Mouse (Mus musculus): ENCODE data around the gene Pik3c2b.
"Not testable (repeated sequence)": the region's sequence is repeated elsewhere in the genome, so short reads cannot be mapped to it uniquely, and the experiment has no call there.

The Pik3c2b gene

GRCm38 (mm10) chr1:133045011-133045860, at the start of gene Pik3c2b:
TSS of gene Pik3c2b (plus strand) at chr1:133045667.
- DNase-seq (ENCODE audit: low spot score in 2 of 2): no peak

GRCm38 (mm10) chr1:133000347-133000746, 45.1 kb upstream of the Pik3c2b start:
- DNase-seq (ENCODE audit: low spot score in 2 of 2): no peak

GRCm38 (mm10) chr1:133006571-133006970, 38.9 kb upstream of the Pik3c2b start:
- DNase-seq (ENCODE audit: low spot score in 2 of 2): no peak

GRCm38 (mm10) chr1:133011955-133012841, 33.3 kb upstream of the Pik3c2b start:
- DNase-seq (ENCODE audit: low spot score in 2 of 2): no peak

- DNase-seq (ENCODE audit: low spot score in 2 of 2): no peak
Measured at GRCm38 (mm10) chr1:133013331-133013730, 32.1 kb upstream of the Pik3c2b start.

GRCm38 (mm10) chr1:133014196-133014595, 31.3 kb upstream of the Pik3c2b start:
- DNase-seq (ENCODE audit: low spot score in 2 of 2): no peak

- no peak for DNase-seq (ENCODE audit: low spot score in 2 of 2)
Measured at GRCm38 (mm10) chr1:133016775-133017428, 28.6 kb upstream of the Pik3c2b start.

- DNase-seq (ENCODE audit: low spot score in 2 of 2): no peak
Measured at GRCm38 (mm10) chr1:133018580-133018979, 26.9 kb upstream of the Pik3c2b start.

GRCm38 (mm10) chr1:133019312-133019711, 26.2 kb upstream of the Pik3c2b start:
- DNase-seq (ENCODE audit: low spot score in 2 of 2): no peak

- no peak for DNase-seq (ENCODE audit: low spot score in 2 of 2)
Measured at GRCm38 (mm10) chr1:133020137-133020894, 25.2 kb upstream of the Pik3c2b start.

- DNase-seq (ENCODE audit: low spot score in 2 of 2): no peak
Measured at GRCm38 (mm10) chr1:133021391-133021790, 24.1 kb upstream of the Pik3c2b start.

- DNase-seq (ENCODE audit: low spot score in 2 of 2): not testable (repeated sequence)
Measured at GRCm38 (mm10) chr1:133021971-133022370, 23.5 kb upstream of the Pik3c2b start.

GRCm38 (mm10) chr1:133023723-133024122, 21.7 kb upstream of the Pik3c2b start:
- not testable (repeated sequence) for DNase-seq (ENCODE audit: low spot score in 2 of 2)

GRCm38 (mm10) chr1:133024426-133024825, 21.0 kb upstream of the Pik3c2b start:
- no peak for DNase-seq (ENCODE audit: low spot score in 2 of 2)

GRCm38 (mm10) chr1:133025051-133025795, 20.2 kb upstream of the Pik3c2b start:
- peak; percentile 72 to 84 for DNase-seq (ENCODE audit: low spot score in 2 of 2)

- not testable (repeated sequence) for DNase-seq (ENCODE audit: low spot score in 2 of 2)
Measured at GRCm38 (mm10) chr1:133025796-133026190, 19.7 kb upstream of the Pik3c2b start.

GRCm38 (mm10) chr1:133027126-133027525, 18.3 kb upstream of the Pik3c2b start:
- DNase-seq (ENCODE audit: low spot score in 2 of 2): no peak

- DNase-seq (ENCODE audit: low spot score in 2 of 2): no peak
Measured at GRCm38 (mm10) chr1:133027980-133028379, 17.5 kb upstream of the Pik3c2b start.

GRCm38 (mm10) chr1:133029744-133030143, 15.7 kb upstream of the Pik3c2b start:
- no peak for DNase-seq (ENCODE audit: low spot score in 2 of 2)

GRCm38 (mm10) chr1:133030461-133030860, 15.0 kb upstream of the Pik3c2b start, which contains the start of gene Mdm4:
TSS of gene Mdm4 (minus strand) at chr1:133030561.
- no peak for DNase-seq (ENCODE audit: low spot score in 2 of 2)

- DNase-seq (ENCODE audit: low spot score in 2 of 2): no peak
Measured at GRCm38 (mm10) chr1:133032981-133033315, 12.5 kb upstream of the Pik3c2b start.
